Mouse (Mus musculus) stomach, postnatal 0 days (tissue): Measurements from ENCODE around the gene Spaca9.

ENCODE experiments used
- CTCF ChIP-seq: IDR thresholded peaks from 2 replicates; pipeline ENCODE4 v1.5.1; 2016; ENCODE audit warnings: antibody characterized with exemption, low read depth, mild to moderate bottlenecking, moderate library complexity
- EP300 ChIP-seq: optimal IDR thresholded peaks from 2 replicates; pipeline ENCODE3; 2016; ENCODE audit warnings: antibody characterized with exemption

DNA sequence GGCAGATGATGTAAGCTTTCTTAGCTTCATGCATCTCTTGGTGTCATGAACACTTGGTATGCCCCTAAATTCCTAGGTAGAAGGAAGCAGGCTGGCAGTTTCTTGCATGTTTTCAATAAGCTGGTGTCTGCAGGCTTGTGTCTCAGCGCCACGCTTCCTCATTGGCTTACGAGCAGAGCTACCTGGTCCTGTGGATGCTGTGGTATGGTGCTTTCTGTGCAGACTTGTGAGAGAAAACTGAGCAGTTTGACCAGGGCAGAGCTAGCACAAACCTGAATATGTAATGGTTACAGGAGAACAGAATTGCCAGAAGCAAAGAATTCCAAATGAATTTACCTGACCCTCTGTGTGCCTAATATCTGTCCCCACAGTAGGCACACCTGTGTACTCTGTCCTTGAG, 56.4 kb downstream of the Spaca9 start:
- TF ChIP-seq EP300 (no peak), CTCF (no peak)
